Mouse (Mus musculus) midbrain, embryonic 14.5 days (tissue): ENCODE results near the gene Sec13. TPM values are rescaled to one million over a fixed set of nuclear protein-coding genes. Genes with fewer than 3 reads are reported as not detected.

ENCODE experiments used
- ATAC-seq: fragments of 200-750 bp; cut with Nextera tagmentation; 2 replicates; pipeline ENCODE4 v1.8.0; 2017; ENCODE audit warnings: moderate number of reproducible peaks, moderate library complexity; ENCODE audit not compliant: low FRiP score, low TSS enrichment
- DNase-seq: peaks from one replicate; pipeline ENCODE4 v3.0.0-alpha.2; 2015
- H3K27ac ChIP-seq: fragments of 300-500 bp; sonication (generic); replicated peaks from 2 replicates; pipeline ENCODE4 v1.5.1; 2014; ENCODE audit warnings: mild to moderate bottlenecking, low read depth, low read length, moderate library complexity
- H3K27me3 ChIP-seq: fragments of 300-500 bp; sonication (generic); 2 replicates; pipeline ENCODE4 v1.6.1; 2014; ENCODE audit warnings: low read length, control low read depth, mixed read lengths; ENCODE audit not compliant: control insufficient read depth, insufficient read depth
- H3K36me3 ChIP-seq: fragments of 300-500 bp; sonication (generic); 2 replicates; pipeline ENCODE4 v1.6.1; 2014; ENCODE audit warnings: low read length, control low read depth; ENCODE audit not compliant: control insufficient read depth, insufficient read depth
- H3K4me1 ChIP-seq: fragments of 300-500 bp; sonication (generic); 2 replicates; pipeline ENCODE4 v1.6.1; 2014; ENCODE audit warnings: mild to moderate bottlenecking, antibody characterized with exemption, low read length, control low read depth; ENCODE audit not compliant: control insufficient read depth, insufficient read depth
- H3K4me2 ChIP-seq: fragments of 300-500 bp; sonication (generic); 2 replicates; pipeline ENCODE4 v1.6.1; 2014; ENCODE audit warnings: mild to moderate bottlenecking, low read length, moderate library complexity
- H3K4me3 ChIP-seq: fragments of 300-500 bp; sonication (generic); replicated peaks from 2 replicates; pipeline ENCODE4 v1.5.1; 2014; ENCODE audit warnings: low read depth, low read length
- H3K9ac ChIP-seq: fragments of 300-500 bp; sonication (generic); replicated peaks from 2 replicates; pipeline ENCODE4 v1.6.1; 2014; ENCODE audit warnings: mild to moderate bottlenecking, low read length, moderate library complexity
- H3K9me3 ChIP-seq: fragments of 300-500 bp; sonication (generic); 2 replicates; pipeline ENCODE4 v1.6.1; 2016; ENCODE audit warnings: low read length, control low read depth, mixed read lengths; ENCODE audit not compliant: control insufficient read depth
- WGBS: fragments of 180-500 bp; shearing (Covaris S2); extraction: QIAGEN DNeasy Blood & Tissue Kit; methylation state at CpG from one replicate; pipeline ENCODE4 v1.1.7; 2014; 5-methylcytosine and 5-hydroxymethylcytosine counted together
- polyA plus RNA-seq: library from polyadenylated mRNA; unstranded; fragments of >200 nt; fragmentation: Nextera tagmentation; extraction: Ambion mirVana; gene quantifications from 2 replicates; pipeline ENCODE4 v1.2.1, GENCODE M21; 2014

Gene Sec13
- polyA plus RNA-seq, 1 experiment from 2014 or later, result 211 TPM

- H3K4me1 ChIP-seq, result no peaks in the 10 kb centered on the region
- WGBS, result 90% methylated on average over 14 of the region's 14 CpGs
These were observed 6.7 kb upstream of the Sec13 start for GRCm38 (mm10) chr6:113747284-113747683.

DNA sequence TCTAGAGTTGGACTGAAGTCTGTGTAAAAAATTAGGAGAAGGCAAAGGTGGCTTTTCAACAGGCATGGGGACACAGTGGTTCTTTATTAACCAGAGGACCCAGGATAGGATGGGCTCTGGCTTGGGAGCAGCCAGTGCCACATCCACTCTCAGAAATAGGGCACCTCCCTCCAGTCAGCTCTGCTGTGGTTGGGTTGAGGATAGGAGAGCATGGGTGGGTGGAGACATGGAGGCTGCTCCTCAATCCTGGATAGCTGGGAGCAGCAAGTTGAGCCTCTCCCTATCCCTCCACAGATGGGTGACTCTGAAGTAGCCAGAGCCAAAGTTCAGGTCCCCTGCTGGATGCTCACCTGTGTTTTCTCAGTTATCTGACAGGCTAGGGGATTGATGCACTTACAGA lies 4.6 kb upstream of the Sec13 start:
- Histone ChIP-seq H3K36me3 (0 out of 2 replicates have a peak, but pooled peaks cover 2% of the 10 kb centered on the region), H3K4me2 (no peak overlapping the region), H3K27me3 (0 out of 2 replicates have a peak, but pooled peaks cover 3% of the 10 kb centered on the region), H3K9ac (no peak overlapping the region), H3K4me1 (peaks cover 3% of the 10 kb centered on the region; the same call in 1 of the 2 replicates), H3K9me3 (no peaks in the 10 kb centered on the region), H3K4me3 (no peak overlapping the region), H3K27ac (no peak overlapping the region)
- DNase-seq (no peak), ATAC-seq (no peak)

More at GRCm38 (mm10) chr6:113747284-113747683, 6.7 kb upstream of the Sec13 start:
- no peak overlapping the region for H3K9ac ChIP-seq
- H3K4me3 ChIP-seq, result no peak overlapping the region
- no peak overlapping the region for H3K4me2 ChIP-seq
- H3K27me3 ChIP-seq, result 0 out of 2 replicates have a peak, but pooled peaks cover 3% of the 10 kb centered on the region
- DNase-seq, result no peak
- H3K27ac ChIP-seq, result no peak overlapping the region
- H3K9me3 ChIP-seq, result no peaks in the 10 kb centered on the region
- 0 out of 2 replicates have a peak, but pooled peaks cover 2% of the 10 kb centered on the region for H3K36me3 ChIP-seq
- ATAC-seq, result no peak

GRCm38 (mm10) chr6:113743111-113743510 lies 2.6 kb upstream of the Sec13 start:
- no peak overlapping the region for H3K9ac ChIP-seq
- H3K36me3 ChIP-seq, result peaks cover 3% of the 10 kb centered on the region
- DNase-seq, result no peak
- H3K27me3 ChIP-seq, result no peaks in the 10 kb centered on the region
- no peaks in the 10 kb centered on the region for H3K9me3 ChIP-seq
- no peak overlapping the region for H3K27ac ChIP-seq
- ATAC-seq, result no peak
- WGBS, result 49% methylated on average over 1 of the region's 1 CpGs
- H3K4me1 ChIP-seq, result peaks cover 9% of the 10 kb centered on the region
- no peak overlapping the region for H3K4me3 ChIP-seq
- no peak overlapping the region for H3K4me2 ChIP-seq

DNA sequence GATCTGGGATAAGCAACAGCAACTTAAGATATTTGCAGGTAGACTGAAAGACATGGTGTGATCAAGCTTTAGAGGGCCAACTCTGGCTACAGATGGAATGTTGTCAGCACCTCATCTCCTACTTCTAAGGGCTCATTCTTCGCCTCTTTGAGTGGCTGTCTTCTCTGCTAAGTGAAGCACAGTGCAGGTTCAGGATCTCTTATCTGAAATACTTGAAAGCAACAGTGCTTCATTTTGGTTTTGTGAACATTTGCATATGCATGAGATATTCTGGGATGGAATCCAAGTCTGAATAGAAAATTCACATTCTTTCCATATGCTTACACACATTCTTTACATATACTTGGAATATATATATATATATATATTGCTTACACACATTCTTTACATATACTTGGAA lies 1.8 kb upstream of the Sec13 start:
- 89% methylated on average over 1 of the region's 1 CpGs for WGBS

DNA sequence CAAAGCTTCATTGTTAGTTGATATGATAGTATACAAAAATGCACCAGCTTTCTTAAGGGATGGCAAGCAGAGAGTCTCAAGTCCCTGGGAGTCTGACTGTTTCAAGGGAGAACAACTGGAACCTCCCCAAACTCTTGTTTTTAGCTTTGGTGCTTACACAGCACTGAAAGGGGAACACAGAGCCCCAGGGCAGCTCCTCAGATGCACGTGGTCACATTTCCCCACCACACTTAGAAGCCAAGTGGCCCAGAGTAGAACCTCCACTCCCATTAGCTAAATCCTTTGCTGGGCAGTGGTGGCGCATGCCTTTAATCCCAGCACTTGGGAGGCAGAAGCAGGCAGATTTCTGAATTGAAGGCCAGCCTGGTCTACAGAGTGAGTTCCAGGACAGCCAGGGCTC lies 882 bp upstream of the Sec13 start:
- no peak overlapping the region for H3K4me3 ChIP-seq
- peaks cover 18% of the 10 kb centered on the region for H3K36me3 ChIP-seq
- no peak for DNase-seq
- peaks cover 9% of the 10 kb centered on the region for H3K4me1 ChIP-seq
- no peak overlapping the region for H3K4me2 ChIP-seq
- no peak overlapping the region for H3K27ac ChIP-seq
- no peaks in the 10 kb centered on the region for H3K9me3 ChIP-seq
- 79% methylated on average over 2 of the region's 2 CpGs for WGBS
- H3K27me3 ChIP-seq, result no peaks in the 10 kb centered on the region
- ATAC-seq, result no peak
- H3K9ac ChIP-seq, result no peak overlapping the region

More for the DNA sequence above, 1.8 kb upstream of the Sec13 start:
- H3K4me3 ChIP-seq, result no peak overlapping the region
- DNase-seq (no peak), ATAC-seq (no peak)
- no peak overlapping the region for H3K27ac ChIP-seq
- no peaks in the 10 kb centered on the region for H3K9me3 ChIP-seq
- peaks cover 11% of the 10 kb centered on the region for H3K36me3 ChIP-seq
- H3K4me2 ChIP-seq, result no peak overlapping the region
- H3K27me3 ChIP-seq, result no peaks in the 10 kb centered on the region
- H3K9ac ChIP-seq, result no peak overlapping the region
- peaks cover 9% of the 10 kb centered on the region for H3K4me1 ChIP-seq

- peaks cover 9% of the 10 kb centered on the region for H3K4me1 ChIP-seq
- WGBS, result 91% methylated on average over 9 of the region's 9 CpGs
- H3K4me3 ChIP-seq, result no peak overlapping the region
- H3K4me2 ChIP-seq, result no peak overlapping the region
- H3K9ac ChIP-seq, result no peak overlapping the region
- H3K9me3 ChIP-seq, result no peaks in the 10 kb centered on the region
- ATAC-seq, result no peak
- no peak overlapping the region for H3K27ac ChIP-seq
- DNase-seq, result no peak
- H3K27me3 ChIP-seq, result no peaks in the 10 kb centered on the region
- peaks cover 58% of the 10 kb centered on the region for H3K36me3 ChIP-seq
These were observed 3.1 kb downstream of the Sec13 start for GRCm38 (mm10) chr6:113737318-113738046.

GRCm38 (mm10) chr6:113731296-113731695 lies 9.2 kb downstream of the Sec13 start:
- H3K27me3 ChIP-seq, result no peaks in the 10 kb centered on the region
- DNase-seq (no peak), ATAC-seq (no peak)
- H3K4me3 ChIP-seq, result no peak overlapping the region
- H3K27ac ChIP-seq, result no peak overlapping the region
- no peaks in the 10 kb centered on the region for H3K4me1 ChIP-seq
- 98% methylated on average over 3 of the region's 3 CpGs for WGBS
- no peaks in the 10 kb centered on the region for H3K9me3 ChIP-seq
- no peak overlapping the region for H3K4me2 ChIP-seq
- H3K9ac ChIP-seq, result no peak overlapping the region
- H3K36me3 ChIP-seq, result peaks cover 99% of the 10 kb centered on the region

- no peak overlapping the region for H3K27ac ChIP-seq
- no peak overlapping the region for H3K9ac ChIP-seq
- H3K27me3 ChIP-seq, result no peaks in the 10 kb centered on the region
- H3K4me3 ChIP-seq, result no peak overlapping the region
- DNase-seq, result no peak
- WGBS, result 93% methylated on average over 7 of the region's 7 CpGs
- H3K9me3 ChIP-seq, result no peaks in the 10 kb centered on the region
- no peaks in the 10 kb centered on the region for H3K4me1 ChIP-seq
- H3K36me3 ChIP-seq, result peaks cover 92% of the 10 kb centered on the region
- H3K4me2 ChIP-seq, result no peak overlapping the region
- no peak for ATAC-seq
These were observed 12.4 kb downstream of the Sec13 start for GRCm38 (mm10) chr6:113728181-113728580.

DNA sequence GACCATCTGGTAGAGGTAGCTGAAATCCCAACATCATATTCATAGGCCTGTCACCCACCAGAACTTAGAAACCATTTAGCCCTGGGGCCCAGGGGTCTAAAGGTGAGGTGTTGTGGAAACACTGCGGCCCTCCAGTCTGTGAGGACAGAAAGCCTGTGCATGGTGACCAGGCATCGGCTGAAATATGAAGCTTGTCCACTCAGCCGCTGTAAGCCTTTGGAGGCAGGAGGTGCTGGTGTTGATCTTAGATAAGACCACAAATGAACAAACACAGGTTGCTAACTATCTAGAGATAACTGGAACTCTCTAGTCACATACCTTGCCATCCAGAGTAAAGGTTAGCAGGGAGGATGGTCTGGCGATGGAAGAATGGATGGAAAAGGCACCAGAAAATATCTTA lies 19.5 kb downstream of the Sec13 start:
- Histone ChIP-seq H3K4me3 (no peak overlapping the region), H3K27ac (no peak overlapping the region), H3K9ac (no peak overlapping the region), H3K4me2 (no peak overlapping the region), H3K36me3 (peaks cover 76% of the 10 kb centered on the region), H3K9me3 (no peaks in the 10 kb centered on the region), H3K4me1 (no peaks in the 10 kb centered on the region), H3K27me3 (no peaks in the 10 kb centered on the region)
- WGBS, result 97% methylated on average over 4 of the region's 4 CpGs
- no peak for DNase-seq
- ATAC-seq, result no peak
